Mouse (Mus musculus): Measurements from ENCODE around the gene Gm5108. TPM values are rescaled to one million over a fixed set of nuclear protein-coding genes. Genes with fewer than 3 reads are reported as not detected.

The Gm5108 gene
- polyA plus RNA-seq, 1 experiment from 2014 or later: 0.31 TPM

GRCm38 (mm10) chr5:68004419-68004818 is 63.0 kb downstream of the Gm5108 start:
- Histone ChIP-seq H3K36me3 (ENCODE audit: control insufficient read depth, insufficient read depth) (no peaks in the 10 kb centered on the region), H3K4me2 (replicated peaks; ENCODE audit: low read depth) (no peak overlapping the region), H3K4me1 (replicated peaks; ENCODE audit: control insufficient read depth, insufficient read depth, low read length) (no peaks in the 10 kb centered on the region), H3K27ac (ENCODE audit: low read depth, low read length) (no peak overlapping the region), H3K9ac (ENCODE audit: low read depth, low read length) (no peak overlapping the region), H3K27me3 (replicated peaks; ENCODE audit: control insufficient read depth, insufficient read depth, low read length) (no peaks in the 10 kb centered on the region), H3K4me3 (ENCODE audit: low read depth, low read length) (no peak overlapping the region), H3K9me3 (ENCODE audit: control insufficient read depth) (no peaks in the 10 kb centered on the region)
- WGBS: 49% methylated on average over 2 of the region's 2 CpGs
- TF ChIP-seq CTCF (IDR thresholded peaks at IDR 0.05; ENCODE audit: low read depth): no peak
- peak; percentile 90 for ATAC-seq

- Histone ChIP-seq H3K27ac (ENCODE audit: low read depth, low read length) (no peak overlapping the region), H3K4me2 (replicated peaks; ENCODE audit: low read depth) (no peak overlapping the region), H3K36me3 (ENCODE audit: control insufficient read depth, insufficient read depth) (no peaks in the 10 kb centered on the region), H3K9me3 (ENCODE audit: control insufficient read depth) (no peaks in the 10 kb centered on the region), H3K27me3 (replicated peaks; ENCODE audit: control insufficient read depth, insufficient read depth, low read length) (no peaks in the 10 kb centered on the region), H3K4me3 (ENCODE audit: low read depth, low read length) (no peak overlapping the region), H3K9ac (ENCODE audit: low read depth, low read length) (no peak overlapping the region), H3K4me1 (replicated peaks; ENCODE audit: control insufficient read depth, insufficient read depth, low read length) (no peaks in the 10 kb centered on the region)
- ATAC-seq: no peak
- WGBS: 65% methylated on average over 4 of the region's 4 CpGs
- TF ChIP-seq CTCF (IDR thresholded peaks at IDR 0.05; ENCODE audit: low read depth): no peak
These were observed 65.6 kb downstream of the Gm5108 start for GRCm38 (mm10) chr5:68007074-68007473.

DNA sequence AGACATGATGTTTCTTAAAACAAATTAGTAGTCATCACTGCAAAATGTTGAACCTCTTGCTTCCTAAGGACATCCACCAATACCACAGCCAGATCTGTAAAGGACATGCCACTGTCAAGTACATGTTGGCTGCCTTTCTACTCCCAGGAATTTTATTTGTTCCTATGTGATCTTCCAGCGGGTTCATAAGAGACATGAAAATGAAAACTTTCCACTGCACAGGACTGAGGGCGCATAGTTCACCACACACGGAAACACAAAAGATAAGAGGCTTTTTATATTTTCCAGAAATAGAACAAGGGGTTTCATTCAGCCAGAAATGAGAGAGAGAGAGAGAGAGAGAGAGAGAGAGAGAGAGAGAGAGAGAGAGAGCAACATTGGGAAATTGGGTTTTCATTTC is 70.1 kb downstream of the Gm5108 start:
- Histone ChIP-seq H3K36me3 (ENCODE audit: control insufficient read depth, insufficient read depth) (no peaks in the 10 kb centered on the region), H3K9ac (ENCODE audit: low read depth, low read length) (no peak overlapping the region), H3K27me3 (replicated peaks; ENCODE audit: control insufficient read depth, insufficient read depth, low read length) (no peaks in the 10 kb centered on the region), H3K27ac (ENCODE audit: low read depth, low read length) (no peak overlapping the region), H3K4me1 (replicated peaks; ENCODE audit: control insufficient read depth, insufficient read depth, low read length) (no peaks in the 10 kb centered on the region), H3K4me2 (replicated peaks; ENCODE audit: low read depth) (no peak overlapping the region), H3K9me3 (ENCODE audit: control insufficient read depth) (no peaks in the 10 kb centered on the region), H3K4me3 (ENCODE audit: low read depth, low read length) (no peak overlapping the region)
- no peak for ATAC-seq
- 49% methylated on average over 3 of the region's 3 CpGs for WGBS
- no peak for TF ChIP-seq CTCF (IDR thresholded peaks at IDR 0.05; ENCODE audit: low read depth)

DNA sequence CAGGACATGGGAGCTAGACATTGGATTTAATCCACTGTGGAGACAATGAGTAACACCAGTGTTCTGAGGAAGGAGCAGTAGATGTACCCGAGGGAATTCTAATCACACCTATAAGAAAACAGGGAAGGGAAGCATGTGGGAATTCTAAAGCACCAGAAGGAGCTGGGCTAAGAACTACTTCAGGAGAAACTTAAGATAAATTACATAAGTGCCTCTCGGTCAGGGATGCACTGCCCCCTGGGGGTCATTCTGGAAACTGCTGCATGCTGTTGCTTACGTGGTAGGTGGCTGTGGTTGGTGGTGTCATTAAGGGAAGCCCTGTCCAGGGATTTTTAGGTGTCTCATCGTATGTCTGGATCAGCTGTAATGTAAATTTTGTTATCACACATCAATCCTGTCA is 71.1 kb downstream of the Gm5108 start:
- Histone ChIP-seq H3K36me3 (ENCODE audit: control insufficient read depth, insufficient read depth) (no peaks in the 10 kb centered on the region), H3K9me3 (ENCODE audit: control insufficient read depth) (no peaks in the 10 kb centered on the region), H3K9ac (ENCODE audit: low read depth, low read length) (no peak overlapping the region), H3K4me2 (replicated peaks; ENCODE audit: low read depth) (no peak overlapping the region), H3K27ac (ENCODE audit: low read depth, low read length) (no peak overlapping the region), H3K4me3 (ENCODE audit: low read depth, low read length) (no peak overlapping the region), H3K27me3 (replicated peaks; ENCODE audit: control insufficient read depth, insufficient read depth, low read length) (no peaks in the 10 kb centered on the region), H3K4me1 (replicated peaks; ENCODE audit: control insufficient read depth, insufficient read depth, low read length) (no peaks in the 10 kb centered on the region)
- 14% methylated on average over 4 of the region's 4 CpGs for WGBS
- TF ChIP-seq CTCF (IDR thresholded peaks at IDR 0.05; ENCODE audit: low read depth): peak; percentile 93
- ATAC-seq: peak; percentile 60; the same call in 1 of the 2 replicates

DNA sequence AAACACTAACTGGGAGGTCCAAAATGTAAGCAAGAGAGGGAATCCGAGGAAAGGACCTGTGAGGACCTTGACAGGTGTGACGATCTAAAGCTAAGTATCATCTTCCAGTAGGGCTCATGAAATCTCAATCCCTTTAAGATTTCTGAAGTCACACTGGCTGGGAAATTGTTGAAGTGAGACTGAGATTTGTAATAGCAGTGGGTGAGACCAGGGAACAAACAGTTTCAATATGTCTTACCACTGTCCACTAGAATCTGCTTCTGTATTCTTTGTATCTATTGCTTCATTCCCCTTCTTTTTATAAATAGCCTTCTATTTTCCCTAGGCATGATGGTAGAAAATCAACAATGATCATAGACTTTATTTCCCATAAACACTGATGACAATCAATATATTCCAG is 79.4 kb downstream of the Gm5108 start:
- Histone ChIP-seq H3K9ac (ENCODE audit: low read depth, low read length) (no peak overlapping the region), H3K4me2 (replicated peaks; ENCODE audit: low read depth) (no peak overlapping the region), H3K27me3 (replicated peaks; ENCODE audit: control insufficient read depth, insufficient read depth, low read length) (no peaks in the 10 kb centered on the region), H3K4me3 (ENCODE audit: low read depth, low read length) (no peak overlapping the region), H3K9me3 (ENCODE audit: control insufficient read depth) (no peaks in the 10 kb centered on the region), H3K27ac (ENCODE audit: low read depth, low read length) (no peak overlapping the region), H3K4me1 (replicated peaks; ENCODE audit: control insufficient read depth, insufficient read depth, low read length) (no peaks in the 10 kb centered on the region), H3K36me3 (ENCODE audit: control insufficient read depth, insufficient read depth) (no peaks in the 10 kb centered on the region)
- TF ChIP-seq CTCF (IDR thresholded peaks at IDR 0.05; ENCODE audit: low read depth): no peak
- WGBS: 71% methylated on average over 2 of the region's 2 CpGs
- no peak for ATAC-seq

Other genes starting within 250 kb of the Gm5108 start
- 7.8 and 9.1 TPM in 2 replicates for gene Atp8a1, start 94.2 kb upstream of the Gm5108 start, polyA plus RNA-seq (2015; fragmentation: Nextera tagmentation; extraction: Ambion mirVana)
- not detected in 2 replicates for gene Gm21905, start 4.8 kb downstream of the Gm5108 start, polyA plus RNA-seq (2015; fragmentation: Nextera tagmentation; extraction: Ambion mirVana)
- gene Grxcr1, start 90.2 kb downstream of the Gm5108 start, polyA plus RNA-seq (2015; fragmentation: Nextera tagmentation; extraction: Ambion mirVana): not detected in 2 replicates